Mouse (Mus musculus) CD8-positive naive resting alpha-beta T cell, adult 2 months (primary cell): ENCODE results near the gene Tpm4.

Experiments
- DNase-seq, 2 experiments: peaks; one replicate each; pipeline ENCODE4 v3.0.0; 2022; ENCODE audit warnings: low read depth in 2 of 2, low spot score in 2 of 2

Tpm4 gene

DNA sequence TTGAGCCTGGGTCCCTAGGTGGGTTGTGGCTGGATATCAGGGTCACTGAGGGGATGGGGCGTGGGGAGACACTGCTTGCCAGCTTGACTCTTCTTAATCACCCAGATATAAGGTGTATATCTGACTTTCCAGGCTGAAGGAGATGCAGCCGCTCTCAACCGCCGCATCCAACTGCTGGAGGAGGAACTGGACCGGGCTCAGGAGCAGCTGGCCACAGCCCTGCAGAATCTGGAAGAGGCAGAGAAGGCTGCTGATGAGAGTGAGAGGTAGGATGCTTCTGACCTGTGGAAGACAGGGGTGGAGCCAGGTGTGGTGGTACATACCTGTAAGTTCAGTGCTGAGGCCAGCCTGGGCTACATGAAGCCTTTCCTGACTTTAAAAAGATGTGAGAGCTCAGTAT, 3.7 kb downstream of the Tpm4 start:
- DNase-seq, result no peak

DNA sequence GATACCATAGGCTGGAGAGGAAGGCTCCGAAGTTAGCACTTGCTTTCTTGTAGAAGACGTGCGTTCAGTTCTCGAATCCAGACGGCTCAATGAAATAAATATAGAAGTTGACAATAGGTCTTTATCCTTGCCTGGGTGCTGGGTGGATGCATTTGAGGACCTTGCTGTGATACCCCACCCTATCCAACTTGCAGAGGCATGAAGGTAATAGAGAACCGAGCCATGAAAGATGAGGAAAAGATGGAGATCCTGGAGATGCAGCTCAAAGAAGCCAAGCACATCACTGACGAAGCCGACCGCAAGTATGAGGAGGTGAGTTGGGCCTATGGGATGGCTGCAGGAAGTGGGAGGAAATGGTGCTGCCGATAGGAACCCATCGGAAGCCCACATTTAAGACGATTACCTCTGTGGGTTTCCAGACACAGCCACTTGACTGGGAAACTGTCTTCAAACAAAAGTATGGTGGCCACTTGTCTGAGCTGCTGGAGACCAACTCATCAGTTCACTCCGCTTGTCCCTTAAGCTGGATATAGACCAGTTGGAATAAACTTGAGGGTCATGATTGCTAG, 8.6 kb downstream of the Tpm4 start:
- DNase-seq, result no peak

DNA sequence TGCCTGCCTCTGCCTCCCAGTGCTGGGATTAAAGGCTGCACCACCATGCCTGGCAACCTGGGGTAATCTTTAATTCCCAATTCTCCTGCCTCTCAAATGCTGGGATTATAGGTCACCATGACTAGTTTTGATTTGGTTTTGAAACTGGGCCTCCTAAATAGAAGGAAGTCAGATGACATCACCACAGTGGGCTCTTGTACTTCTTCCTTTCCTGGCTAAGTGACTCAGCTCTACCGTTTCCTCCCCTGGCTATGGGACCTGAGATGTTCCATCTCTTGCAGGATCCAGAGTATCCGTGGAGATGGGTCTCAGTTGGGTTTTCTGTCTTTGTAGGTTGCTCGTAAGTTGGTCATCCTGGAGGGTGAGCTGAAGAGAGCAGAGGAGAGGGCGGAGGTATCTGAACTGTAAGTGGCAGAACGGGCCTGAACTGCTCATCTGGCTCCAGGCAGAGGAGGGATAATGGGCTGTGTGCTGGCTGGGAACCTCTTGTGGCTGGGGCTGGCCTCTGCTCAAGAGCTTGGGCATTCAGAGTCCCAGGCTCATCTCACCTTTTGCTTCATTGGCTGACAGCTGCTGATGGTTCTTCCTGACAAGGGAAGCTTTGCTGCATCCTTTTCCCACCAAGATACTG, 9.7 kb downstream of the Tpm4 start:
- DNase-seq, result no peak

DNA sequence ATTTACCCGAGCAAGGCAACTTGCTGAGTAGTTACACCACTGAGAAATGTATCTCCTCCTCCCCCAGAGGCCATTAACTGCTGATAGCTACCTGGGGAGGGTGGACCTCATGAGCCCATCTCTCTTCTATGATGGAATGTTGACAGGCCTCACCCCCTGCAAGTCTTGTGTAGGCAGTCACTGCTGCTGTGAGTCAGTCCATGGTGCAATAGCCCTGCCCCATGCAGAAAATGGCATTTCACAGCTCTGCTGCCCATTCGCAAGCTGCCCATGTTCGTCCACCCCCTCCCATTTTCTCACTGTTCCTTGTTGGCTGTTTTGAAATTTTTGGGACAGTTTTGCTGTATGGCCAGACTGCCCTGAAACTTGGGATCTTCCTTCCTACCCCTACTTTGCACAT, 10.7 kb downstream of the Tpm4 start:
- no peak for DNase-seq

DNA sequence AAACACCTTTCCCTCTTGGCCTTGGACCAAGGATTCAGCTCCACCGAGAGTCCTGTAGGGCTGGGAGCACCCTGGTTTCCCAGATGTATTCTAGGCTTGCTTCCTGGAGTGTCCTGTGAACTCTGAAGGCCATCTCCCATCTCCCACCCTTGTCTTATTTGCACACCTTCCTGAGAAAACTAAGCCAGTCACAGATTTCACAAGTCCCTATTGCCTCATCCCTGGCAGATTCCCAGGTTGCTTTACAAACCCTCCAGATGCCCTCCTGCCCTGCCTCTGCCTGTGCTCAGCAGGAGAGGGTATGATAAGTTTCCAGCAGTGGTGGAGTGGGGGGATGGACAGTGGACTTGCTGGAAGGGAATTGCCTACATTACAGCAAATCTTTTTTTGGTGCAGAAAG, 11.3 kb downstream of the Tpm4 start:
- no peak for DNase-seq

DNA sequence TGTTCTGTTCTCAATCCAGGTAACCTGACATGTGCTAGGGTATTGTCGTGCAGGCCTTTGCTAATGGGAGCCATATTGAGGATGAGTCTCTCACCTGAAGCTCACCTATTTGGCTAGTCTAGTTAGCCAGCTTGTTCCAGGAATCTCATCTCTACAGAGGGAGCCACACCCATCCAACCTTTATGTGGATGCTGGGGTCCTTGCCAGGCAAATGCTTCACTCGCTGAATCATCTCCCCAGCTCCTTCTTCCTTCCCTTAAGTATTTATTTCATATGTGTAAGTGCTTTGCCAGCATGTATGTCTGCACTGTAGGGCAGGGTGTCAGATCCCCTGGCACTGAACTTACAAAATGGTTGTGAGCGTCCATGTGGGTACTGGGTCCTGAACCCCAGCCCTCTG, 11.8 kb downstream of the Tpm4 start:
- no peak for DNase-seq

DNA sequence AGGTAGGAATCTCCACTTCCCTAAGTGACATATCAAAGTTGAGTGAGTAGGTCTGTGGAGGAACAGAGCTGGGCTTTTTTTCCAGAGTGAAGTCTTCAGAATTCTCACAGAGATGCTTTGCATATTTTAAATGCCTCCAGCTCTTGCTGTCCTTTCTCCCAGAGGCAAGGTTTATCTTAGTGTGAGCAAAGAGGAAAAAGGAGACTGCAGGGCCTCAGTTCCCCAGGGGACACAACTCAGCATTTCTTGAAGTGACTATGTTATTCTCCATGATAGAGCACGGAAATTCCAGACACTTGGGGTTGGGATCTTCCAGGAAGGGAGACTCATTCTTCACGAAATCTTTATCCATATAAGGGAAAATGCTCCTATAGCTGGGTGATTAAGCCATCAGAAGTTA, 12.5 kb downstream of the Tpm4 start:
- no peak for DNase-seq

DNA sequence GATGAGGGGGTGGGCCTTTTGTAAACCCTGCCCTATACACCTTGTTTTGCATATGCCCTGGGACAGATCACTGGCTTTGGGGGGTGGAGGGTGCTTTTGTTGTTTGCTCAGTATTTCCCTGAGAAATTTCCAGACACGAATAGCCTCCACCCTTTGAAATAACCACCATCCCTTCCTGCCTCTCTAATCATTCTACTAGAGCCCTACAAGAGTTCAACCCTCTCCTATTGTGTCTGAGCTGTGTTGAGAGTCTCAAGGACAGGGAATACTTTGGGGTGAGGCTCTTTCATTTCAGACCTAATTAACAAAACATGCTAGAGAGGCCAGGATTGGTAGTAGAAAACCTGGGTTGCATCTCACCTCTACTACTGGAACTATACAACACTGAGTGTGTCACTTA, 14.3 kb downstream of the Tpm4 start:
- no peak for DNase-seq

DNA sequence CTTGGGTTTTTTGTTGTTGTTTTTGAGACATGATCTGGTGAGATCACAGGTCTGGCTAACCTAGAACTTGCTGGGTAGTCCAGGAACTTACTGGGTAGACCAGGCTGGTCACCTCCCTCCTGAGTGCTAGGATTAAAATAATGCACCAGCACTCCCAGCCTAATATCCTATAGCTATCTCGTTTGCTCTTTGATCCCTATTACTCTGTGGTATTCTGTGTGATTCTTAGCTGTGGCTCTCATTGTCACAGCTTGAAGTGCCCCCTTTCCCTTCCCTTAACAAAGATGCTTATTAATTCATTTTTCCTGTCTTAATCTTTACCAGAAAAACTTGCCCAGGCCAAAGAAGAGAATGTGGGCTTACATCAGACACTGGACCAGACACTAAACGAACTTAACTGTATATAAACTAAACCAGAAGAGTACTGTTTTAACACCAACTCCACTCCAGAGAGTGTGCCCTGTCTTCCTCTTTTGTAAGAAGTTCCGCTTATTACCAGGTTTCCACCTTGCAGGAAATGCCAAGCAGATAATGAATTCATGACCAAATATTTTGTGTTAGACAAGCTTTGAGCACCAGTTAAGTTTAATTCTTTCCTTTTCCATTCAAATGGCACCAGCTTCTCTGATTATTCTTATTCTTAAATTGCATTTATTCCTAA, 16.8 kb downstream of the Tpm4 start:
- DNase-seq, result no peak

DNA sequence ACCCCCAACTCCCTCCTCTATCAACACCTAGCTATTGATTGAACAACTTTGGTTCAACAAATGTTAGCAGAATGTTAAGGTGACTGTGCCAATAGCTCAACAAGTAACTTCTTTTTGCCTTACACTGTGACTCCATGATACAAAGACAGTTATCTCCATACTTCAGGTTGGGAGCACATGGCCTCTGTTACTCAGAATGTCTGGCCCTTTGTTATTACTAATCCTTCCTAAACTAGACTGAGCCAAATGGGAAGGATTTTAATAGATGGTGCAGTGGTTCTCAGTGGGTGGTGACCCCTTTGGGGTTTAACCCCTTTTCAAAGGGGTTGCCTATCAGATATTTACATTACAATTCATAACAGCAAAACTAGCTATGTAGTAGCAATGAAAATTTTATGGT, 18.6 kb downstream of the Tpm4 start:
- DNase-seq, result no peak

DNA sequence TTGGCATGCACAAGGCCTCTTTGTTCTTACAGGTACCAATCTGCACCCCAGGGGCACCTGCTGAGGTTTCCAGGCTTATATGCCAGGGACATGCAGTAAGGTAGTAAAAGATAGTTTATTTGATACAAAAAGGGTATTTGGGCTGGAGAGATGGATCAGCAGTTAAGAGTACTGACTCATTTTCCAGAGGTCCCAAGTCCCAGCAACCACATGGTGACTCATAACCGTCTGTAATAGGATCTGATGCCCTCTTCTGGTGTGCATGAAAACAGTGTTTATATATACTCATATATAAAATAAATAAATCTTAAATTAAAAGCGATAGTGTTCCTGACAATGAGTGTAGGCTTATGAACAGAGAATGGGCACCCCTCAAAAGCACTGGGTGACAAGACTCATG, 23.3 kb downstream of the Tpm4 start:
- DNase-seq, result no peak

DNA sequence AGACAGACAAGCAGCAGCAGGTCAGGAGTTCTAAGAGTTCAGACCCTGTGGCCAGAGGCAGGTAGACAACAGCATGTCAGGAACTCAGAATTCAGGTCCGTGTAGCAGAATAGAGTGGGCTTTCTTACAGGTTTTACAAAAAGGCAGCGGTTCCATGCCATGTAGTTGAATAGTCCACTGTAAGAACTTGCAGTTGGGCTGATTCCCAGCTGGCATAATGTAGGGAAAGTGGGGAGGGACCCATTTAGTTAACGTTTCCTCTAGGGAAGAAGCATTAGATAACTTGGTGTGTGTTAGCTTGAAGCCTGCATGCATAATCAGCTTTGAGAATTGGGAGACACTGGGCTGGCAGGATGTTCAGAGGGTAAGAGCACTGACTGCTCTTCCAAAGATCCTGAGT, 24.0 kb downstream of the Tpm4 start:
- no peak for DNase-seq

DNA sequence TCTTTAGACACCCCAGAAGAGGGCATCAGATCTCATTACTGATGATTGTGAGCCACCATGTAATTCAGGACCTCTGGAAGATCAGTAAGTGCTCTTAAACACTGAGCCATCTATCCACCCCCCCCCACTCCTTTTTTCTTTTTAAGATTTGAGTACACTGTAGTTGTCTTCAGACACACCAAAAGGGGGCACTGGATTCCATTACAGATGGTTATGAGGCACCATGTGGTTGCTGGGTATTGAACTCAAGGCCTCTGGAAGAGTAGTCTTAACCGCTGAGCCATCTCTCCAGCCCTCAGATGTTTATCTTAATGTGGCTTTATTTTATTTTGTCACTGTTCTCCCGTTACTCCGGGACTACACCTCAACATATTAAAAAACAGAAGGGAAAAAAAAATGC, 25.2 kb downstream of the Tpm4 start:
- peak; percentile 19 to 29 for DNase-seq

DNA sequence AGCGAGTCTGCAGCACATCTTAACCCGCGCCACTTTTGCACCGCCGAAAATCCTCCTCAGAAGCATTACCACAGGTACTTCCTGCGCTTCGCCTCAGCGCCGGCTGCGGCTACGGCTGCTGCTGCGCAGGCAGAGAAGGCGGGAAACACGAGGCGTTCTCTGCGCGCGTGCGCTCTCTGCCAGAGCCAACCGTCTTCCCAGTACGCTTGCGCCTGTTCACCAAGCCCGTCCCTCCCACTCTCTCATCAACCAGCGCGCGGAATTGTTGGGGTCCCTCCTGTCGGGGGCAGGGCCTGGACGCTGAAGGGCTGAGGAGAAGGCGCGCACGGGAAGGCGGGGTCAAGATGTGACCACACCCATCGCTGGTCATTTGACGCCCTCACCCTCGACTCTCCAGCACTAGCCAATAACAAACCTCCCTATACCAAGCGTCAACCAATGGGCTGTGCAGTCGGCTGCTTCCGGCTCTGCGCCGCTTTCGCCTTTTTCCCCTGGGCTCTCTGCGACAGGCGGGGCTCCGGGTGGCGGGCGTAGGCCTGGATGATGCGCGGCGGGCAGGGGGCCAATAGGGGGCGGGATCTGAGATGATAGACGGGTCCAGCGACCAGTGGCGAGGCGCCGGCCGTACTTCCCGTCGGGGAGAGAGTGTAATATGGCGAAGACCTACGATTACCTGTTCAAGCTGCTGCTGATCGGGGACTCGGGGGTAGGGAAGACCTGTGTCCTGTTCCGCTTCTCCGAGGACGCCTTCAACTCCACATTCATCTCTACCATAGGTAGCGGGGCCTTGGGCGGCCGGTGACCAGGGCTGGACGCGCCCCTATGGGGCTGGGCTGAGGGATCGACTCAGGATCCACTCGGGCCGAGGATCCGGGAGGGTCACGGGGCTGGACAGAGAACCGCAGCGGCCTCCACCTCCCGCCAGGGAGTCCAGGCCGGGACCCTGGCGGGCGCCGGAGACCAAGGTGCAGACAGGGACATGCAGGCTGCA, 26.2 kb downstream of the Tpm4 start, which contains the start of gene Rab8a:
Gene Rab8a (plus strand): TSS at position 494 of the 991 bp plus-strand sequence.
- peak; percentile 99 to 100 for DNase-seq

DNA sequence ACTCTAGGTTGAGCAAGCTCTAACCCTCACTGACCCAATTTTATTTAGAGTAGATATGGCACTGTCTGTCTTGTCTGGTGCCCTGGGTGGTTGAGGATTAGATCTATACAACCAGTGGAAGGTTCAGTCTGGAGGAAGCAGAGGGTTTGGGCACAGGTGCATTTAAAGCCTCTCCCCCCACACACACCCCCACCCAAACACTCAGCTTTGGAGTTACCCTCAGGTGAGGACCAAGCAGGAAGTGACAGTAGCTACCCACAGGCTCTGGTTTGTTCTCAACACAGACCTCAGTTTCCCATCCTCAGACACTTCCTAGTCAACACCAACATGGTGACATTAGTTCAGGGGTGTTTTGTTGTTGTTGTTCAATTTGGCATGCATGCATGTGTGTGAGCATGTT, 28.0 kb downstream of the Tpm4 start:
- DNase-seq, result peak; percentile 20 to 27

DNA sequence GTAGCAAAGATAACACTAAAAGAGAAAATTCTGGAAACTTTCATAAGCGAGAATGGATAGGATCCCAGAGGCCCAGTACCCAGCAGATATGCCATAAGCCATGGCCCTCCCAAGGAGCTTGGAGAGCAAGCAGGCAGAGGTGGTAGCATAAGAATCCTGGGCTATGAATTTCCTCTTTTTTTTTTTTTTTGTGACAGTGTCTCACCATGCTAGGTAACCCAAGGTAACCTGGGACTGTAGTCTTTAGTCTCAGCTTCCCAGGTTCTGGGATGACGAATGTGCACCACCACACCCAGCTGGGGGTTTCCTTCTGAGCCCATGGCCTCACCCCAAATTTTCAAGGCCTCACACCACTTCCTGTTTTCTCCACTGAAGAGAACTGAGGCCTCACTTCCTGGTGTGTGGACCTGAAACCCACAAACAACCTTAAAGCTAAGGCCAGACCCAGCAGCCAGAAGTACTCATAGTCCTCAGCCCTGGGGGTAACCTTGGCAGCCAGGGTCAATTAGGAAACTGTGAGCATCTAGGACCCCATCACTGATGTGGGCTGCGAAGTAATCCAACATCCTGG, 34.4 kb downstream of the Tpm4 start:
- DNase-seq, result peak; percentile 80 to 81

DNA sequence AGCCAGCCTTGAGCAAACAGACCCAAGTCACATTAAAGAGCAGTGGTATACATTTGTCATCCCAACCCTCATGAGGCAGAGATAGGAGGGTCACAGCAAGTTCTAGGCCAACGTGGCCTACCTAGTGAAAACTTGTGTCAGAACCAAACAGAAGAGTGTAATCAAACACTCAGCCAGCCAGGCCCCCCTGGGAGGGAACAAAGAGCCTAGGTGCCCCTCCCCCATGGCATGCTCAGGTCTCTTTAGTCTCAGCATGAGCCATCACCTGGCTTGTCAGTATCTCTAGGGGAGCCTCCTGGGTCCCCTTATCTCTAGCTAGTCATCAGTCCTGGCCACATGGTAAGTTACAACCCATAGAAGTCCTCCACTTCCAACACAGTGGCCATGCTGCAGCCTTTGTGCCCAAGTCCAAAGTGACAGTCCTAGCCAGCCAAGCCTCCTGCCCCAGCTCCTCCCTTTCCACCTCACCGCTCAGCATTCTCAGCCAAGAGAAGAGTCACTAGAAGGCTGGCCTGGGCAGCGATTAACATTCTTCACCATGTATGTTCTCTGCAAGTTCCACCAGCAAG, 35.0 kb downstream of the Tpm4 start:
- DNase-seq, result peak; percentile 52 to 58

DNA sequence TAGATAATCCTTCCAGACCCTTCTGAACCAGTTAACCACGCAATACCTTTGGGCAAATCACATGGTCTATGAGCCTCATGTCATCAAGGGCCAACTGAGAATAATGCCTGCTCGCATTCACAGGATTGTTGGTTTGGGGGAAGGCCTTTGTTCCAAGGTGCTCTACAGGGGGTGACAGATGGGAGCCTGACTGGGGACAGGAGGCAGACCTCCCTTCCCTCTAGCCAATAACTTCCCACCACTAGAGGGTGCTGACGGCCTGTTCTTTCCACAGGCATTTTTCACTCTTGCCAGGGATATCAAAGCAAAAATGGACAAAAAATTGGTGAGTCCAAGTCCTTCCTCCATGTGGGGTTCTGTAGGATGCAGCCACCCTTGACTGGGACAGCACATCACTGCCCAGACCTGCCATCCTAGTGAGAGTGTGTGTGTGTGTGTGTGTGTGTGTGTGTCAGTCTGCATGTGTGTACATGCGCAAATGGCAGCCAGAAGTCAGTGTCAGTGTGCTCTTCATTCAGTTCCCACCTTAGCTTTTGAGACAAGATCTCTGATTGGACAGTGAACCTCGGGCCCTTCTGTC, 42.7 kb downstream of the Tpm4 start:
- peak; percentile 67 to 79 for DNase-seq

DNA sequence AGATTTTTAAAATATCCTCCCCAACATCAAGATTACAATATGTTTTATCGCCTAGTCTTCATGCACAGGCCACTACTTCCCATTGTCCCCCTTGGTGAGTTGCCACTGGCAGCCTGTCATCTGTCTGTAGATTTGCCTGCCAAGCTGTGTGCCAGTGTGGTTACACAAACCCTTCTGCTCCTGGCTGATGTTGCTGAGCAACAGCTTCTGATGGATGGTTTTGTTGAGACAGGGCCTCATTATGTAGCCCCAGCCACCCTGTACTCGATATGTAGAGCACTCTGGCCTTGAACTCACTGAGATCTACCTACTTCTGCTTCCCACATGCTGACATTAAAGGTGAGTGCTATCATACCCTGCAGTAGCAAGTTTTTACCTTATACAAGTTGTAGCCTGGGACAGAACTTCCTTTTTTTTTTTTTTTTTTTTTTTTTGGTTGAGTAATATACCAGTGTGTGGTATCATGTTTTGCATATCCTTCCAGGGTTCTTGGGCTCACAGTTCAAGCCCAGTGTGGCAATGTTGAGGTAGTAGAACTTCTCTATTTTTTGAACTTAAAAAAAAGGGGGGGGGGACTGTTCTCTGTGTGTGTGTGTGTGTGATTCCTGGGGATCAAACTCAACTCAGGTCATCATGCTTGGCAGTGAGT, 48.9 kb downstream of the Tpm4 start:
- no peak for DNase-seq

DNA sequence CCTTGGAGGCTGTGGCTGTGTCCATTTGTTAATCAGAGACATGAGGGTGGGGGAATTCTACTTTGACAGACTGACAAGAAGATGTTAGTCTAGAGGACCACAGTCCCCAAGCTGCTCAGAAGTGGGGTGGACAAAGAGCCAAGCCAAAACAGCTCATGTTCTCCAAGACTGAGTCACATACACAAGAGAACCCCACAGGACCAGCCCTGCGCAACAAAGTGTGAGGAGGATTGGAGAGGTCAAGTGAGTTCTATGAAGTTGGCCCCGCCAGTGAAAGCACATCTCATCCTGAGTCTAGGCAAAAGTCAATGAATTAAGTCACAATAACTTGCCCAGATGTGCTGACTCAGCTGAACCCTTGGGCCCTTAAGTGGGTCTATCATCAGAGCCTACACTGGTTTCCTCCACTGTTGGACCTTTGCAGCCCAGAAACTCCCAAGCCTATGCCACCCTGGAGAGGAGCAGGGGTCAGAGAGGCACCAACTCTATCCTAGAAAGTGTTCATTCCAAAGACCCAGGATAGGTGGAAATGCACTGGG, 53.1 kb downstream of the Tpm4 start:
- no peak for DNase-seq
